Mouse (Mus musculus) CH12.LX (cell line): ENCODE measurements around the gene Mecp2. TPM values are rescaled to one million over a fixed set of nuclear protein-coding genes. Genes with fewer than 3 reads are reported as not detected.

Source experiments
- DNase-seq: peaks from one replicate; pipeline ENCODE4 v3.0.0-alpha.2; 2013; ENCODE audit errors: extremely low read depth
- H3K27ac ChIP-seq: 2 replicates; pipeline ENCODE4 v1.5.1; 2012; ENCODE audit warnings: low read depth, mild to moderate bottlenecking, control low read depth, moderate library complexity; ENCODE audit not compliant: insufficient read depth
- H3K27me3 ChIP-seq: replicated peaks from 2 replicates; pipeline ENCODE3; 2012; ENCODE audit warnings: inconsistent platforms
- H3K36me3 ChIP-seq, 2 experiments: replicated peaks in 1 of 2; 2 replicates each; pipeline versions ENCODE3 to v1.6.1; 2012; ENCODE audit warnings: inconsistent platforms in 1 of 2, low read length in 1 of 2, mild to moderate bottlenecking in 1 of 2, mixed read lengths in 1 of 2, moderate library complexity in 1 of 2; ENCODE audit not compliant: control insufficient read depth in 1 of 2, insufficient read depth in 1 of 2
- H3K4me1 ChIP-seq, 2 experiments: 2 replicates each; pipeline ENCODE4 v1.6.1; 2012; ENCODE audit warnings: inconsistent platforms in 1 of 2, moderate library complexity in 1 of 2; ENCODE audit not compliant: insufficient read depth in 2 of 2, control insufficient read depth in 1 of 2
- H3K4me2 ChIP-seq: 2 replicates; pipeline ENCODE4 v1.6.1; 2012; ENCODE audit warnings: low read depth, mild to moderate bottlenecking, control low read depth; ENCODE audit not compliant: poor library complexity, insufficient read depth, severe bottlenecking
- H3K4me3 ChIP-seq, 3 experiments: fragments of 150-350 bp in 1 of 3; sonication (generic) in 1 of 3; replicated peaks in 1 of 3; 2 replicates each; pipeline versions ENCODE3 to v1.5.1; 2011 to 2012; ENCODE audit warnings: low read depth in 2 of 3, low read length in 2 of 3, mild to moderate bottlenecking in 2 of 3, moderate library complexity in 2 of 3, control low read depth in 1 of 3, improper control_type of control experiment in 1 of 3, inconsistent platforms in 1 of 3, mixed read lengths in 1 of 3; ENCODE audit not compliant: poor library complexity in 1 of 3
- H3K79me2 ChIP-seq: replicated peaks from 2 replicates; pipeline ENCODE4 v1.6.1; 2012; ENCODE audit warnings: mild to moderate bottlenecking, moderate library complexity; ENCODE audit not compliant: control insufficient read depth, poor library complexity, insufficient read depth, severe bottlenecking; ENCODE audit errors: extremely low read depth
- H3K9ac ChIP-seq: 2 replicates; pipeline ENCODE4 v1.6.1; 2012; ENCODE audit warnings: low read depth, mild to moderate bottlenecking, control low read depth, moderate library complexity; ENCODE audit not compliant: insufficient read depth
- H3K9me3 ChIP-seq: replicated peaks from 2 replicates; pipeline ENCODE3; 2012; ENCODE audit warnings: low read length, inconsistent platforms, mixed read lengths
- IRF4 ChIP-seq: IDR thresholded peaks from 2 replicates; pipeline ENCODE4 v1.6.1; 2014; ENCODE audit warnings: low read depth, mild to moderate bottlenecking, inconsistent platforms, low read length, improper control_type of control experiment
- NELFE ChIP-seq: IDR thresholded peaks from 2 replicates; pipeline ENCODE4 v1.6.1; 2011; ENCODE audit warnings: low read depth, low read length, improper control_type of control experiment
- POLR2A ChIP-seq: IDR thresholded peaks from 2 replicates; pipeline ENCODE4 v1.6.1; 2011; ENCODE audit warnings: low read depth, mild to moderate bottlenecking, improper control_type of control experiment, low read length
- TBP ChIP-seq: conservative IDR thresholded peaks from 2 replicates; pipeline ENCODE4 v1.6.1; 2011; ENCODE audit warnings: low read depth, low read length, improper control_type of control experiment
- USF2 ChIP-seq: conservative IDR thresholded peaks from 2 replicates; pipeline ENCODE4 v1.6.1; 2011; ENCODE audit warnings: low read depth, low read length, improper control_type of control experiment
- ZMIZ1 ChIP-seq: IDR thresholded peaks from 2 replicates; pipeline ENCODE4 v1.6.1; 2012; ENCODE audit warnings: low read depth, mild to moderate bottlenecking, inconsistent platforms, low read length, improper control_type of control experiment
- dilution Hi-C: fragments of 300-500 bp; cut with MboI; formaldehyde crosslinking; loops from 2 replicates; pipeline ENCODE4 v1.14.3; 2020; ENCODE audit warnings: low sequenced_read_pairs; ENCODE audit not compliant: extremely low pct_unique_long_range_greater_than_20kb, extremely low pct_ligation_motif_present
- in situ Hi-C: fragments of 300-500 bp; cut with MboI; formaldehyde crosslinking; loops from 3 replicates; pipeline ENCODE4 v1.14.3; 2019; ENCODE audit warnings: low sequenced_read_pairs, low pct_ligation_motif_present, low pct_unique_long_range_greater_than_20kb, mixed read lengths
- polyA plus RNA-seq: library from polyadenylated mRNA; unstranded; fragments of >175 nt; gene quantifications from 2 replicates; pipeline ENCODE4 v1.2.1, GENCODE M21; 2012; ENCODE audit warnings: low read depth; ENCODE audit not compliant: insufficient read length
- total RNA-seq, 2 experiments: library from RNA; depleted of rRNA; stranded (reverse); fragments of 300-350 nt in 1 of 2; fragments of >200 nt in 1 of 2; gene quantifications; 2 replicates each; pipeline ENCODE4 v1.2.3; 2012 to 2014

The Mecp2 gene
- total and polyA plus RNA-seq, 3 experiments = 9.9 to 12.0 (median 12.0) TPM

DNA sequence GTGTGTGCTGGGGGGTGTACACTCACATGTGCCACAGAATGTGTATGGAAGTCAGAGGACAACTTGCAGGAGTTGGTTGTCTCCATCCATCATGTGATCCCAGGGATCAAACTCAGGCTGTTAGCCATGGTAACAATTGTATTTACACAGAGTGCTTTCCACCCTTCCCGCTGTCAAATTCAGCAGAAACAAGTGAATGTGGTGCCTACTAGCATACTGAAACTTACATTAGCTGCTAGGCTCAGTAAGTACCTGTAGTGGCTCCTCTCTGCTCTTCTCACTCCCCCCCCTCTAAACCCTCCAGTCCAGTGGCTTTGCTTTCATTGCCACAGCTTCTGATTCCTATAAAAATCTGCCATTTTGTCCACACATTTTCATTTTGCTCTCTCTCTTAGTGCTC lies 157.4 kb downstream of the Mecp2 start:
- Histone ChIP-seq H3K79me2 (no peaks in the 10 kb centered on the region), H3K27ac (no peak overlapping the region), H3K27me3 (no peaks in the 10 kb centered on the region), H3K9ac (no peak overlapping the region), H3K4me1 (peaks cover 15 to 36% of the 10 kb centered on the region in 2 experiments; a peak in 3 of 4 replicates), H3K9me3 (no peaks in the 10 kb centered on the region), H3K36me3 (no peaks in the 10 kb centered on the region), H3K4me2 (no peak overlapping the region), H3K4me3 (no peak overlapping the region)
- in situ Hi-C loops = no loop called here
- dilution Hi-C loops = no loop called here
- TF ChIP-seq ZMIZ1 (peak; percentile 97), USF2 (no peak), POLR2A (peak; percentile 52), NELFE (peak; percentile 35; the same call in 1 of the 2 replicates), TBP (no peak), IRF4 (no peak)
- DNase-seq = no peak

Other genes starting within 250 kb of the Mecp2 start
Only the 20 nearest of the 22 such genes appear.
- gene Arhgap4, start 213.5 kb downstream of the Mecp2 start, total RNA-seq (2012; rRNA removed) = 13.6 and 14.3 TPM in 2 replicates
- gene Arhgap4, start 213.5 kb downstream of the Mecp2 start, total RNA-seq (2014; rRNA removed) = 10.9 and 13.9 TPM in 2 replicates
- gene Arhgap4, start 213.5 kb downstream of the Mecp2 start, polyA plus RNA-seq = 24.1 and 24.5 TPM in 2 replicates
- 148 and 184 TPM in 2 replicates for gene Naa10, start 213.4 kb downstream of the Mecp2 start, total RNA-seq (2012; rRNA removed)
- gene Naa10, start 213.4 kb downstream of the Mecp2 start, total RNA-seq (2014; rRNA removed) = 152 and 166 TPM in 2 replicates
- gene Naa10, start 213.4 kb downstream of the Mecp2 start, polyA plus RNA-seq = 144 and 152 TPM in 2 replicates
- gene Renbp, start 204.5 kb downstream of the Mecp2 start, total RNA-seq (2012; rRNA removed) = 38.5 and 43.4 TPM in 2 replicates
- gene Renbp, start 204.5 kb downstream of the Mecp2 start, total RNA-seq (2014; rRNA removed) = 24.7 and 25.2 TPM in 2 replicates
- gene Renbp, start 204.5 kb downstream of the Mecp2 start, polyA plus RNA-seq = 64.7 and 66.3 TPM in 2 replicates
- 58.5 and 61.6 TPM in 2 replicates for gene Hcfc1, start 169.0 kb downstream of the Mecp2 start, total RNA-seq (2012; rRNA removed)
- gene Hcfc1, start 169.0 kb downstream of the Mecp2 start, total RNA-seq (2014; rRNA removed) = 32.9 and 37.6 TPM in 2 replicates
- 78.1 and 98.2 TPM in 2 replicates for gene Hcfc1, start 169.0 kb downstream of the Mecp2 start, polyA plus RNA-seq
- 38.8 and 40.0 TPM in 2 replicates for gene Irak1, start 111.4 kb downstream of the Mecp2 start, total RNA-seq (2012; rRNA removed)
- 25.3 and 27.7 TPM in 2 replicates for gene Irak1, start 111.4 kb downstream of the Mecp2 start, total RNA-seq (2014; rRNA removed)
- gene Irak1, start 111.4 kb downstream of the Mecp2 start, polyA plus RNA-seq = 63.1 and 77.8 TPM in 2 replicates
- not detected in 2 replicates for gene Opn1mw, start 7.9 kb downstream of the Mecp2 start, total RNA-seq (2012; rRNA removed)
- gene Opn1mw, start 7.9 kb downstream of the Mecp2 start, total RNA-seq (2014; rRNA removed) = not detected in 2 replicates
- not detected in 2 replicates for gene Opn1mw, start 7.9 kb downstream of the Mecp2 start, polyA plus RNA-seq
- gene Tex28, start 32.5 kb upstream of the Mecp2 start, total RNA-seq (2012; rRNA removed) = not detected in 2 replicates
- gene Tex28, start 32.5 kb upstream of the Mecp2 start, total RNA-seq (2014; rRNA removed) = not detected in 2 replicates
- gene Tex28, start 32.5 kb upstream of the Mecp2 start, polyA plus RNA-seq = not detected in 2 replicates
- gene Tktl1, start 41.9 kb upstream of the Mecp2 start, total RNA-seq (2012; rRNA removed) = not detected in 2 replicates
- gene Tktl1, start 41.9 kb upstream of the Mecp2 start, total RNA-seq (2014; rRNA removed) = not detected in 2 replicates
- gene Tktl1, start 41.9 kb upstream of the Mecp2 start, polyA plus RNA-seq = not detected in 2 replicates
- gene Flna, start 114.5 kb upstream of the Mecp2 start, total RNA-seq (2012; rRNA removed) = 78.7 and 82.4 TPM in 2 replicates
- gene Flna, start 114.5 kb upstream of the Mecp2 start, total RNA-seq (2014; rRNA removed) = 56.8 and 70.2 TPM in 2 replicates
- gene Flna, start 114.5 kb upstream of the Mecp2 start, polyA plus RNA-seq = 82.6 and 91.6 TPM in 2 replicates
- 65.4 and 65.6 TPM in 2 replicates for gene Emd, start 119.3 kb upstream of the Mecp2 start, total RNA-seq (2012; rRNA removed)
- gene Emd, start 119.3 kb upstream of the Mecp2 start, total RNA-seq (2014; rRNA removed) = 80.1 and 99.4 TPM in 2 replicates
- gene Emd, start 119.3 kb upstream of the Mecp2 start, polyA plus RNA-seq = 73.8 and 132 TPM in 2 replicates
- 3,647 and 3,697 TPM in 2 replicates for gene Rpl10, start 135.4 kb upstream of the Mecp2 start, total RNA-seq (2012; rRNA removed)
- 3,137 and 3,420 TPM in 2 replicates for gene Rpl10, start 135.4 kb upstream of the Mecp2 start, total RNA-seq (2014; rRNA removed)
- gene Rpl10, start 135.4 kb upstream of the Mecp2 start, polyA plus RNA-seq = 200 and 459 TPM in 2 replicates
- 31.9 and 40.4 TPM in 2 replicates for gene Taz, start 146.5 kb upstream of the Mecp2 start, total RNA-seq (2012; rRNA removed)
- gene Taz, start 146.5 kb upstream of the Mecp2 start, total RNA-seq (2014; rRNA removed) = 29.2 and 31.6 TPM in 2 replicates
- 25.6 and 29.0 TPM in 2 replicates for gene Taz, start 146.5 kb upstream of the Mecp2 start, polyA plus RNA-seq
- 3.4 and 4.7 TPM in 2 replicates for gene Dnase1l1, start 147.0 kb upstream of the Mecp2 start, total RNA-seq (2012; rRNA removed)
- 3.8 and 5.1 TPM in 2 replicates for gene Dnase1l1, start 147.0 kb upstream of the Mecp2 start, total RNA-seq (2014; rRNA removed)
- gene Dnase1l1, start 147.0 kb upstream of the Mecp2 start, polyA plus RNA-seq = 4.3 and 4.6 TPM in 2 replicates
- gene Atp6ap1, start 161.7 kb upstream of the Mecp2 start, total RNA-seq (2012; rRNA removed) = 47.2 and 53.8 TPM in 2 replicates
- 52.8 and 53.3 TPM in 2 replicates for gene Atp6ap1, start 161.7 kb upstream of the Mecp2 start, total RNA-seq (2014; rRNA removed)
- gene Atp6ap1, start 161.7 kb upstream of the Mecp2 start, polyA plus RNA-seq = 61.3 and 66.4 TPM in 2 replicates
- 29.6 and 42.7 TPM in 2 replicates for gene Gdi1, start 169.6 kb upstream of the Mecp2 start, total RNA-seq (2012; rRNA removed)
- 32.4 and 37.0 TPM in 2 replicates for gene Gdi1, start 169.6 kb upstream of the Mecp2 start, total RNA-seq (2014; rRNA removed)
- 60.8 and 66.5 TPM in 2 replicates for gene Gdi1, start 169.6 kb upstream of the Mecp2 start, polyA plus RNA-seq
- 26.4 and 30.4 TPM in 2 replicates for gene Fam50a, start 177.7 kb upstream of the Mecp2 start, total RNA-seq (2012; rRNA removed)
- 8.3 TPM in 2 replicates for gene Fam50a, start 177.7 kb upstream of the Mecp2 start, total RNA-seq (2014; rRNA removed)
- 47.0 and 58.4 TPM in 2 replicates for gene Fam50a, start 177.7 kb upstream of the Mecp2 start, polyA plus RNA-seq
- gene Plxna3, start 193.7 kb upstream of the Mecp2 start, total RNA-seq (2012; rRNA removed) = 2.6 and 4.9 TPM in 2 replicates
- 1.4 and 2.0 TPM in 2 replicates for gene Plxna3, start 193.7 kb upstream of the Mecp2 start, total RNA-seq (2014; rRNA removed)
- gene Plxna3, start 193.7 kb upstream of the Mecp2 start, polyA plus RNA-seq = 4.1 and 5.0 TPM in 2 replicates
- gene Lage3, start 218.3 kb upstream of the Mecp2 start, total RNA-seq (2012; rRNA removed) = 57.9 and 68.6 TPM in 2 replicates
- 102 and 118 TPM in 2 replicates for gene Lage3, start 218.3 kb upstream of the Mecp2 start, total RNA-seq (2014; rRNA removed)
- gene Lage3, start 218.3 kb upstream of the Mecp2 start, polyA plus RNA-seq = 56.8 and 67.4 TPM in 2 replicates
- 12.7 and 18.8 TPM in 2 replicates for gene Ubl4a, start 237.9 kb upstream of the Mecp2 start, total RNA-seq (2012; rRNA removed)
- gene Ubl4a, start 237.9 kb upstream of the Mecp2 start, total RNA-seq (2014; rRNA removed) = 17.6 and 19.3 TPM in 2 replicates
- 39.2 and 39.3 TPM in 2 replicates for gene Ubl4a, start 237.9 kb upstream of the Mecp2 start, polyA plus RNA-seq
- 7.4 and 11.6 TPM in 2 replicates for gene Slc10a3, start 238.0 kb upstream of the Mecp2 start, total RNA-seq (2012; rRNA removed)
- gene Slc10a3, start 238.0 kb upstream of the Mecp2 start, total RNA-seq (2014; rRNA removed) = 14.1 and 14.7 TPM in 2 replicates
- gene Slc10a3, start 238.0 kb upstream of the Mecp2 start, polyA plus RNA-seq = 11.2 and 12.0 TPM in 2 replicates